Mouse (Mus musculus) embryonic fibroblast, embryonic 13.5 days (primary cell): ENCODE measurements around the gene Spns3.

ENCODE experiments used
- CTCF ChIP-seq: IDR thresholded peaks from 2 replicates; pipeline ENCODE4 v1.5.1; 2011; ENCODE audit warnings: mild to moderate bottlenecking, control low read depth, low read length, moderate library complexity, borderline replicate concordance; ENCODE audit not compliant: insufficient read depth
- POLR2A ChIP-seq: IDR thresholded peaks from 2 replicates; pipeline ENCODE4 v1.6.1; 2011; ENCODE audit warnings: low read depth, mild to moderate bottlenecking, control low read depth, low read length, moderate library complexity

DNA sequence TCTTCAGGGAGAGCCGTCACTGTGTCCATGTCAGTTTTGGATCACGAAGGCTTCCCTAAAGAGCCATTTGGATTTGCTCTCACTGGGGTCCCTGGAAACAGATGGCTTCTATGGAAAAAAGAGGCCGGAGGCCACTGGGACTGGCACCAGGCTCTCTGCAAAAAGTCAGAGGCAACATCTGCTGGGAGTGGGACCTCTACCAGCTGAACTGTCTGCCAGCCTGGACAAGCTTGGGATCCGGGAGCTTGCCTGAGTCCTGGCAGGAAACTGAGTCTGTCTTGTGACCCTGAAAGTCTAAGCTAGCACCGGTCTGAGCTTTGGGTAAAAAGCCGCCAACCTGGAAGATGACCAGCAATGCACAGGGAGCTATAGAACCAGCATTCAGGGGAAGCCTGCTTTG is 78.9 kb downstream of the Spns3 start:
- TF ChIP-seq CTCF (no peak), POLR2A (no peak)
